Mouse (Mus musculus) heart, adult 8-10 months (tissue): Measurements from ENCODE around the gene Pla2g4e. TPM values are rescaled to one million over a fixed set of nuclear protein-coding genes. Genes with fewer than 3 reads are reported as not detected.
A peak's percentile ranks its signal among the peaks of the same experiment; 100 is the strongest.
"Not testable (repeated sequence)": the region's sequence is repeated elsewhere in the genome, so short reads cannot be mapped to it uniquely, and the experiment has no call there.

Source experiments
- DNase-seq: peaks from one replicate; pipeline ENCODE4 v3.0.0; 2022; ENCODE audit warnings: low spot score
- total RNA-seq, 4 experiments: library from RNA; stranded (reverse); gene quantifications; 2 replicates each; pipeline ENCODE4 v1.2.4; 2022

Pla2g4e gene
- total RNA-seq, result 1 to 10 TPM; 2.6 to 5.7 (median 3.8) TPM

DNA sequence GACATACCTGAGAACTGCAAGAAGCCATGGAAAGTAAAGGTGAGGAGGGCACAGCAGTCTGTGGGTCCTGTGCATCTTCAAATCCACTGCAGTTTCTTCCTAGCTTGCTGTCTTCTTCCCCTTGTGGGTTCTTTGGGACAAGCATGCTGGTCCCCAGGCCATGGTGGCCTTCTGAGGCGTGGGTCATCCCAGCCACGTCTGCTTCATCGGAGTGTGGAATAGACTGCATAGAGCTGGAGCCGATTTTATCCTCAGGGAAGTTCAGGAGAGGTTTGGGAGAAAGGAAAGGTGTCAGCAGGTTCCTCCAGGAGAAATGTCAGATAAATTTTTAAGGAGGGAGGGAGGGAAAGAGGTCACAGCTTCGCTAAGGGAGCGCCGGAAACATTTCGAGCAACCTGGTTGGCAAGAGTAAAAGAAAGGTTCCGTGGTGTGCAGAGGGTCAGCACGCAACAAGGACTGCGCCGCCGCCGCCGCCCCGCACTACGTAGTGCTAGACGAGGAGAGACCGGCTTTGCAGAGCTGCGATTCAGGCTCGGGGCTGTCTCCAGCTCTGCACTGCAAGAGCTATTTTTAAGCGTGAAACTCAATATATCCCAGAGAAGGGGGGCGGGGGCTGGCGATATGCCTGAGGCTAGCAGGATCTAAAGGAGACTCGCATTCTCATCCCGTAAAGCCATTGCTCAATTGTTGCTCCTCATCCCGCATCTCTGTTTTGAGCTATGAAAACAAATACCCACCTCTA is at the start of gene Pla2g4e:
Pla2g4e (minus strand) TSS at position 657 of the 742 bp plus-strand sequence.
- no peak for DNase-seq

DNA sequence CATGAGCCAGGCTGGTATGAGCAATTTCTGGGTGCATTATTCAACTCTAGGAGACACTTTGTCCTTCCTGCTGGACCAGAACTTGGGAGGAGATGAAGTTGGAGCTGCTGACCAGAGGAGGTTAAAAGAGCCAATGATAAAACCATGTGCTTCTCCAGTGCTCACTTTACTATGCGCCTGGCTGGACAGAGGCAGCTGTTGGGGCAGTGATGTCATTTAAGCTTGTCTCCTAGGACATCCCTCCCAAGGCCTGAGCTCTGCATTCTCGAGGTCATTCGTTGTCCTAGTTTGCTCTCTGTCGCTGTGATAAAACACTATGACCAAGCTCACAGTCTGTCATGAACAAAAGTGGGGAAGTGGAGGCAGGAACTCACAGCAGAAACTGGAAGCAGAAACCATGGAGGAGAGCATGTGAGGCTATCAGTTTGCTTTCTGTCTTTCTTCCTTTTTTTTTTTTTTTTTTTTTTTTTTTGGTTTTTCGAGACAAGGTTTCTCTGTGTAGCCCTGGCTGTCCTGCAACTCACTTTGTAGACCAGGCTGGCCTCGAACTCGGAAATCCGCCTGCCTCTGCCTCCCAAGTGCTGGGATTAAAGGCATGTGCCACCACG is 46.4 kb upstream of the Pla2g4e start:
- no peak for DNase-seq

DNA sequence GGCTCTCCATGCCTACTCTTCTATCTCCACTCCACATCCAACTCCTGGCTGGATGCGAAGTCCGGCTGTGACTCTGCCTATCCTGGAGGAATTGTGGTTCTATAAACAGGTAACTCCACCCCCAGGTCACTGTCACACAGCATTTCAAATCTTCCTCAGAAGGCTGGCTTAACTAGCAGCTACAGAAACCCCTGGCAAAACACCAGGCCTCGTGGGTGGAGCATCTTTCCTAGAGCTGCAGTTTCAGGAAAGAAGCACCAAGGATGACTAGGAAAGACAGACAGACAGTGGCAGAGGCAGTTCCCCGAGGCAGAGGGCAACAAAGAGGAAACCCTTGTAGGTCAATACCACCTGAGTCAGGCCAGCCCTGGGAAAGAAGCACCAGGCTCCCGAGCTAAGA is 43.9 kb upstream of the Pla2g4e start, which contains the start of gene Pla2g4d:
Pla2g4d (minus strand) TSS at position 203 of the 400 bp plus-strand sequence.
- DNase-seq, result no peak

DNA sequence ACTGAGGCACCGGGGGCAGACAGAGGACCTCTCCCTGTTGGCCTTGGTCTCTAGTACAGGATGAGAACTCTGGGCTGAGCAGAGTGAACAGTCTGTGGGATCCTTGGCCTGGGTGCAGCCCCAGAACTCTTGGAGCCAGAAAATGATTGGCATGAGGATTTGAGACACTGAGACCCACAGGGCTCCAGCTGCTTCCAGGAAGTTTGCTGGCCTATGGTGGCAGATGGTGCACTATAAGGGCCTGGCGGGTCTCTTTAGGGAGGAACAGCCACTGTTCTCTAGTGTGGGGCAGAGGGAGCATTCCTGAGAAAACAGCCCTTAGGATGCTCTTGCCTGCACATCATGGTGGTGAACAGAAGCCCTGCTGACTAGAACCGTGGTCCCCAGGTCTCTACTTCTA is 43.3 kb upstream of the Pla2g4e start:
- no peak for DNase-seq

DNA sequence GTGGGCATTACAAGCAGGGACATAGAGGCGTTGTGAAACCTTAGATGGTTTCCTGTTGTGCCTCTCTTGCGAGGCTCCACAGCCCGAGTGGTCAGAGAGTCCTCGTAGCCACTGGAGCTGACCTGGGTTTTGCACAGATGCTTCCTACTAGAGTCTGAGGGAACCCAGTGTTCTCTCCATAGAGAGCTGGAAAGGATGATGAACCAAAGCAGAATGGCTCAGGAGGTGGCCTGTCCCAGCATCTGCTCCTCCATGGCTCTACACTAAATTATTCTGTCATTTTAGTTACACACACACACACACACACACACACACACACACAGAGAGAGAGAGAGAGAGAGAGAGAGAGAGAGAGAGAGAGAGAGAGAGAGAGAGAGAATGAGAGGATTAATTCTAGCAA is 40.5 kb upstream of the Pla2g4e start:
- DNase-seq, result no peak

DNA sequence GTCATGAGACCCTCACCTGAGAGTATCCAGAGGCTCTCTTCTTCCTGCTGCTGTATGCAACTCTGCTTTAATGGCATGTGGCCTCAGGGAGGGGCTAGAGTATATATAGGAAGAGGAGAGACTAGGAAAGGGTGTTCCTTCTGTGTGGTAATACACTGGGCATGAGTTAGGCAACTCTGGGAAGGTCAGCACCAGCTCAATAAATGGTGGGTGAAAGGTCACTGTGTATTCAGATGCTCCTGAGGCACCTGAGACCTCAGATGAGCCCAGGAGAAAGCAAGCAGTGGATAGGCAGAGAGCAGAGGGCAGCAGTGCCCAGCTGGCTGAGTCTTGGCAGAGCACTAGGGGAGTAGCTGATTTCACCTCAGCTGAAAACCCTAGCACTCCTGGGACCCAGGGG is 39.6 kb upstream of the Pla2g4e start:
- DNase-seq, result no peak

DNA sequence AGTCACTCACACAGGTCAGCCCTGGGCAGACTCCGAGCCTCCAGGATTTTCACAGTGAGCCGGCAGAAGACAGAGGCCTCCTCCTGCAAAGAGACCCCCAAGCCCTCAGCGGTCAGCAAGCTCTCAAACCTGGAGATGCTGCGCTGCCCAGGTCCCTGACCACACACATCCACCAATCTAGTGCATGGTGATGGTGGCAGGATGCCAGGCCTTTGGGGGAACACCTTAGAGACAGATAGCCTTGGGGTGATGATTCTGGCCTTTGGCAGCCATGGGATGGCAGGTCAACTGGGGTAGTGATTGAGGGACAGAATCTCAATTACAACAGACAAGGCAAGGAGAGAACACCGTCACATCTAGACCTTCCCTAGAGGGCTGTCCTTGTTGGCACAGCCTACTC is 39.0 kb upstream of the Pla2g4e start:
- no peak for DNase-seq

DNA sequence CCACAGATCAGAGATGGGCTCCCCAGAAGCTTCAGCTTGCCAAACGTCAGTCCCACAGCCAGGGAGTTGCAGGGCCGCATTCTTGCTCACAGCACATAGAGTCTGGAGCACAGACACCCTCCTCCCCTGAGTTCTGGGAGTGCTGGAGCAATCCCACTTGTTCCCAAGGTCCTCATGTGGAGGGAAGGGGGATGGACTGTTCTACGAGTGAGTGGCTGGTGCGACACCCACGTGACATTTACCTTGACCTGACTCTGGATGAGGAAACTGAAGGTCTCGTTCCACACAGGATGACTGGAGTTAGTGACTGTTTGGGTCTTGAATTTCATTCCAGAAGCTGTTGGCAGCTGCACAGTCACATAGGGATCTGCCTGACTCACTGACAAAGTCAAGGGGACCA is 38.4 kb upstream of the Pla2g4e start:
- DNase-seq, result no peak

DNA sequence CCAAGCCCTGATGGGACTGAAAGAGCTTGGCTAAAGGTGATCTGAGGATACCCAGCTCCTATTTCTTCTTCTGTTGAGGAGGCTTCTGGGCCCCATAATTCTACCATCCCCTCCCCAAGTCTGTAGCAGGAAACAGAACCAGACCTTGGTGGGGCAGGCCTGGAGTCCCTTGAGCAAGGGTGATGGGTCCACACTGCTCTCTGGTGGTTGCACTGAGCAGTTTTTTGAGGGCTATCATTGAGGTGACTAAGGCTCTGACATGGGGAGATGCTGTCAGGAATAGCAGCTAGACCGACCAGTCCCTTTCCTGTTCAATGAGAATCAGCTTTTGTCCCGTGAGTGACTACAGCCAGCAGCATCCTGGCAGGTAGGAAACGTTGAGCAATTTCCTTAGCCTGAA is 36.1 kb upstream of the Pla2g4e start:
- no peak for DNase-seq

DNA sequence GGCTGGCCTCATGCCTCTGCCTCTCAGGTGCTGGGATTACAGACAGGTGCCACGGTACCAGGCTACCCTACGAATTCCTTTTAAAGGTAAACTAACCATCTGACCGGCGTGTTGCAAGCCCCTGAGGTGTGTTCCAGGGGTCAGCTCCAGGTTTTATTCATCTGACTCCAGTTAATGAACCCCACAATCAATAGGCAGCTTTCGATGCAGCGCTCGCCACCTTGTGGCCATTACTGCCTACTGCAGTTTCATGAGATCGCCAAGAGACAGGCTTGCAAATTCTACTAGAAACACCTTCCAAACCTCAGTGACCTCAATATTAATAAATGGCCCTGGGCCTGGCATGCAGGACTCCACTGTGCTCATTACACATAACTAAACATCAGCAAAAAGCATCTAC is 34.8 kb upstream of the Pla2g4e start:
- peak; percentile 34 for DNase-seq

DNA sequence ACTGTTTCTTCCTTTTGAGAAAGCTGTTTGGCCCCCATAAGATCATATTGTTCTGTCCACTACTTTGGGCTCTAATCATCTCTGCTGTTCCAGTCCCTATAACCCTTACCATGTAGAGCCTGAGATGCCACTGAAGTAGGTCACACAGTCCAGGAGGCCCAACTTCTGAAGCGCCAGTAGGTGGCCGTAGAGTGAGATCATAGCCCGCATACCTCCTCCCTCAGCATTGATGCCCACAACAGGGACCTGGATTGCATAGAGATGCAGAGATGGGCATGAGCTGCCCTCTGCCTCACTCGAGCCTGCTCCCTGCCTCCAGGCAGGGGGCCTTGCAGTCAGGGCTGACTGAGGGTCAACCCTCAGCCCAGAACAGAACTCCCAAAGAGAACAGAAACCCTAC is 31.8 kb upstream of the Pla2g4e start:
- DNase-seq, result no peak

DNA sequence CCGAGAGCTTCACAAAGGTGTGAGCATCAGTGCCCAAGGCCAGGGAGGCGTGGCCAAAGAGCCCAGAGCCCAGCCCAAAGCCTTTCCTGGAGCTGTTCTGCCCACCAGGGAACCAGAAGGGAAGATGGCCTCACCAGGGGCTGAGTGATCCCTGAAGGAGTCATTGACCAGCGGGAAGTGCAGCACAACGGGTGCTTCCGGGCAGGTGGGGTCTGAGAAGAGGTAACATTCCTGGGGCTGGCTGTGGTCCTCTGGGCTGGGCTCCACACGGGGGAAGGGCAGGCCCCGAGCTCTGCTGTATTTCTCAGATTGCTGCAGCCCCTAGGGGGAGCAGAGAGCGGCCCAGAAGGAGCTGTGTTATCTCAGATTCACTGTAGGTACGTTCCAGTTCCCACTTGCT is 23.5 kb upstream of the Pla2g4e start:
- no peak for DNase-seq

DNA sequence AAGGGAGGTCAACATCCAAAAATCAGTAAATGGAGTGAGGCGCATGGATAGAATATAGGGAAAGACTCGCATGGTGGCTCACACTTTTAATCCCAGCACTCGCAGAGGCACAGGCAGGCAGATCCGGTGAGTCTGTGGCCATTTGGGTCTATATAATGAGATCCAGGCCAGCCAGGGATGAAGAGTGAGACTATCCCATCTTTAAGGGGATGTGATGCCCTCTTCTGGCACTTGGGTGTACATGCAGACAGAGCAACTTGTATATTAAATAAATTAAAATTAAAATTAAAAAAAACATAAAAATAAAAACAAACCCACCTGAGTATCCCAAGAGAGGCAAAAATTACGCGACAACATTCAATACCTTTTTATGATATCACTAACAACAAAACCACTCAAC is 20.4 kb upstream of the Pla2g4e start:
- no peak for DNase-seq

DNA sequence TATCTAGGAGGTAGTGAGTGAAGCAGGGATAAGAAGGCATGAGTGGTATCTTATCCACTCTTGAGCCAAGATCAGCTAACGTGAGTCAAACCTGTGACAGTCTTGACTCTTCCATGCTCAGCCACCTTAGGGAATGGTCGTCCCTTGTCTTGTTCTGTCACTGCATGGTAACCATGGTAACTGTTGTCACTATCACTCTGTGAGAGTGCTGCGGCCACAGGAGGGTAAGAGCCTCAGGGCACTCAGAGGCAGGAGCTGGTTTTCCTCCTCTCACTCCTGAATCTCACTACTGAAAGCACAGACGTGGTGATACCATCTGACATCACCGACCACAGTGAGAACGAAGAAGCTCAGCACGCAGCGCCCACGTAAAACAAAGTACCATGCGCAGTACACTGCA is 19.7 kb upstream of the Pla2g4e start:
- no peak for DNase-seq

DNA sequence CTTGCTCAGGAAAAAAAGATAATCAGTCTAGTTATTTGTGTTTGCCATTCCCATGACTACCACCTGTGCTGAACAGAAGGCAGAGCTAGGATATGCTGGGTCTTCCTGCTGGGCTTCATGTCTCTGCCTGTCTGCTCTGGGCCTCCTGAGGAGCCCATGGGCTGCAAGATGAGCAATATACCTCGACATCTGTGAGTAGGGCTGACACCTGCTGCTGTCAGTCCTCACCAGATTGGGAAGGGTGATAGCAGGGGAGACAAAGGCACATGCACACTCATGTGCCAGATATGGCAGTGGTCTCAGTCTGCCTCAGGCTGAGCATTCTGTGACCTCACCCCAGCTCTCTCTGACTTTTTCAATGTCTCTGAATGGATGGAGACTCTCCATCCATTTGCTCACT is 17.7 kb upstream of the Pla2g4e start:
- DNase-seq, result no peak

DNA sequence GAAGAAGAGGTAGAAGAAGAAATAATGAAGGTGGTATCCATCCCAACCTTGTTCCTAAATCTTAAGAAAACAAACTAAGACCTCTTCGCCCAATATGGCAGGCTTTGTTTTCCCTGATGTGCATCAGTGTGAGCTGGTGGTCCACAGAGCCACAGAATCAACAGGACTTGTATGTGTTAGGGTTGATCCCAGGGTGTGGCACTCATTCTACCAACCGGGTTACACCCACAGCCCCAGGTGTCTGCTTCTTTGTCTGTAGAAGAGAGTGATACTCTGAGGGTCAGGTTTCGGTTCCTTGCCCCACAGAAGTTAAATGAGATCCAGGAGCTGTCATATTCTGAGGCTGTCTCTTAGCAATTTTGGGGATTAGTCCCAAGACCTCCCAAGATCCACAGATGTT is 16.2 kb upstream of the Pla2g4e start:
- DNase-seq, result no peak

DNA sequence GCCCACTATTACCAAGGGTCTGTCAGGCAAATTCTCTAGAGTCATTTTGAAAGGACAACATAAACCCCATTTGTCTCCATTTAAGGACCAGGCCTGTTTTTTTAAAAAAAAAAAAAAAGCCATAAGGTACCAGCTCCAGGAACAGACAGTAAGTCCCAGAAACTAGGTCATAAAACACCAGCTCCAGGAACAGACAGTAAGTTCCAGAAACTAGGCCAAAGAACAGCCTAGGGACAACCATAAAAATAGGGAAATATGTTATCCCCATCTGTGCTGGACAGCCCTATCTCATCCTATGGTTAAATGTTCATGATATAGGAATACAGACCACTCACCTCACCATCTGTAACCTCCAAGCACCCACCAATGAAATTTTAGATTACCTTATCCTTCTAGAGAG is 11.1 kb upstream of the Pla2g4e start:
- DNase-seq, result no peak

DNA sequence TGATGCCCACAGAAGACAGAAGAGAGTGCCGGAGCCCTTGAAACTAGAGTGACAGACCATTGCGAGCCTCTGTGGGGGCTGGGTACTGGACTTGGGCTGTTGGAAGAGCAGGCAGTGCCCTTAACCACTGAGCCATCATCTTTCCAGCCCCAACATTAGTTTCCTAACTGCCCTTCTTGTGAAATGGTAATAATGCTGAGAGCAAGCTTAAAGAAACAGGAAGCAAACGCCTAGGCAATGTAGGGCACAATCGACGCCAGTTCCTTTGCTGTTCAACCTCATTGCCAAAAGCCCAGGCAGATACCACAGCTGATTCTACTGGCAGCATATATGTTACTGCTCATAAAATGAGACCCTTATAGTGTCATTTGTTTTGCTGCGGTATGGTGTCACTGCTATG is 7.5 kb upstream of the Pla2g4e start:
- DNase-seq, result no peak

DNA sequence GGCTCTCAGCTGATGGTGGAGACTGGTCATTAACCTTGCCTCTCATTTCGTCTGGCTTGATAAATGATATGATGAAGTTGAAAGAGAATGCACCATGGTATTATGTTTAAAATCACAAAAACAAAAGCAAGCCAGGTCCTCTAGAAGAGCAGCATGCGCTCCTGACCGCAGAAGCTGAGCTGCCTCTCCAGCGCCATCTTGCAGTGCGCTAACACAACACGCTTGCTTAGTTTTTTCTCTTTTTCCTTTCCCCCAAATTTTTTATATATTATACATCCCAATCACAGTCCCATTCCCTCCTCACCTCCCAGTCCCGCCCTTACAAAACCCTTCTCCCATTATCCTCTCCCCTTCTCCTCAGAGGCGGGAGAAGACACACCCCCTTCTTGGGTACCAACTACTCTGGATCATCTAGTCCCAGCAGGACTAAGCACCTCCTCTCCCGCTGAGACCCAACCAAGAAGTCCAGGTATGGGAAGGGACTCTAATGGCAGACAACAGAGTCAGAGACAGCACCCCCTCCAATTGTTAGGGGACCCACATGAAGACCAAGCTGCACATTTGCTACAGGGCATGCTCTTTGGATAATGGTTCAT is 384 bp upstream of the Pla2g4e start:
- DNase-seq, result no peak

DNA sequence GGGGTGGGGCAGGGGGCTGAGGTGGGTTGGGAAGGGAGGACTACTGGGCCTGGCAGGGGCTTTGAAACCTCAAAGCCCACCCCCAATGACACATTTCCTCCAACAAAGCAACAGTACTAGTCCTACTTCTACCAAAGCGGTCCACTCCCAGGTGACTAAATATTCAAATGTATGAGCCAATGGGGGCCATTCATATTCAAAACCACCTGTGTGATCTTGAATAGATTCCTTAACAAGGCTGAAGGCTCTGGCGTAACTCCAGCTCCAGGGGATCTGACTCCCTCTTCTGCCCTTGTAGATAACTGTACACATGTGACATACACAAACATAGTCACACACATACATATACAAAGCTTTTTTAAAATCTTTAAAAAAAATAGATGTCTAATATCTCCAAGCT is 1.1 kb downstream of the Pla2g4e start:
- DNase-seq, result no peak

DNA sequence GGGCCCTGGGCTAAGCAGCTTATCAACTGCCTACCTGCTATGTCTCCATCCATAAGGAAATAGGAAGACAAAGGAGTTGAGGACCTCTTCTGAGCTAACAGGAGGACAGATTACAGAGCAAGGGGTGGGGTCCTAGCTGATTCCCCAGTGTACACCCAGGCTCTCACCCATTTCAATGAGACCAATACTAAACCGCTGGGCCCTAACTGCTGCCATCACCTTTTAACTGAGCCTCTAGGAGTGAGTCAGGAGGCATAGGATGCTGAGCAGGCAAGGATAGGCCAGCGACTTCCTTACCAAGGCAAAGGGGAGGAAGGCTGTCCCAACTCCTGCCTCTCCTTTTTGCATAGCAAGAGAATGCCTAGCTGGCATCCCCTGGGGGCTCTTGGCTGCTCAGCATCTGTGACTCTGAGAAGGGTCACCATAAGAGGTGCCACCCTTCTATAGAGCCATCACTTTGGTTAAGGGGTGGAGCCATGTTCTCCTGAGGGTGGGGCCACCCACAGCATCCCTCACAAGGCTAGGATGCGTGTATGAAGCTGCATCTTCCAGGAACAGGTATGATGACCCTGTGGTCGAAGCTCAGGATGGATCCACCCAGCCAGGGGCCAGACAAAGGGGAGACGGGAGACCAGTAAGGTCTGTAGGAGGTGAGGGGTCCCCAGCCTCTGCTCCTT is 2.2 kb downstream of the Pla2g4e start:
- DNase-seq, result no peak

DNA sequence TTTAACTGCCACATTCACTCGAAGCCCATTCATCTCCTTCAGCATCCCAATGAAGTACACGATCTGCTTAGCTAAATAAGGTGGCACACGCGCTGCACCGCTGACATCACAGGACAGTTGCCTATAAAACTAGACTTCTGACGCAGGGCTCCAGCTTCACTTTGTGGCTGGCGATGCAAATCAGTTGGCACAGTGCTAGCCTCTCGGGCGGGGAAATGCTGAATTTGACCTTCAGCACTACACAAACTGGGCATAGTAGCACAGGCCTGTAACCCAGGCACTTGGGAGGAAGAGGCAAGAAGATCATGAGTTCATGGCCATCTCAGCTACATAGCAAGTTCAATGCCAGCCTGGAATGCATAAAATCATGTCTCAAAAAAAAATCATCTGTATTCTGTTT is 6.4 kb downstream of the Pla2g4e start:
- not testable (repeated sequence) for DNase-seq

DNA sequence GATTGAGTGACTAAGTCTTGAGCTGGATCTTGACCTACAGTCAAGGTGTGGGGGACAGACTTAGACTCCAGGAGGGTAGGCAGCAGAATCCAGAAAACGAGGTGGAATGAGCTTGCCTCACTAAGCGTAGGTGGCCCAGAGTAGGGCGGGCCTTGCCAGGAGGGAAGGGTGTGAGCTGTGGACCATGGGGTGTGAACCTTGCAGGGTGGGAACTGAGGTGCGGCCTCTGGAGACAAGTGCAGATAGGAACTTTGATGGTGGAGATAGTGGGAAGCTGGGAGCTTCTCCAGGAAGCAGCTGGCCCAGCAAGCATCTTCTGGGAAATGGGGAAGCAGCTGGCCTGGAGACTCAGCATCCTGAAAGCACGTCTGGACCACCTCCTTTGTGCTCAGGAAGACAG is 7.4 kb downstream of the Pla2g4e start:
- no peak for DNase-seq
